Mouse (Mus musculus) small intestine, adult 10 weeks (tissue): ENCODE results near the gene Wipf1. TPM values are rescaled to one million over a fixed set of nuclear protein-coding genes. Genes with fewer than 3 reads are reported as not detected.

Experiments
- polyA plus RNA-seq: library from polyadenylated mRNA; stranded (reverse); fragments of 350-450 nt; fragmentation: Illumina TruSeq; extraction: RNeasy Lipid Tissue Mini Kit (QIAGEN cat#74804); gene quantifications from one replicate; pipeline ENCODE4 v1.2.3, GENCODE M21; 2014; ENCODE audit warnings: low replicate concordance

Wipf1 gene
- polyA plus RNA-seq, result 44.1 TPM

GRCm38 (mm10) chr2:73529356-73530330 is at the start of gene Wipf1:
TSS of gene Wipf1 (minus strand) at chr2:73529734.

DNA sequence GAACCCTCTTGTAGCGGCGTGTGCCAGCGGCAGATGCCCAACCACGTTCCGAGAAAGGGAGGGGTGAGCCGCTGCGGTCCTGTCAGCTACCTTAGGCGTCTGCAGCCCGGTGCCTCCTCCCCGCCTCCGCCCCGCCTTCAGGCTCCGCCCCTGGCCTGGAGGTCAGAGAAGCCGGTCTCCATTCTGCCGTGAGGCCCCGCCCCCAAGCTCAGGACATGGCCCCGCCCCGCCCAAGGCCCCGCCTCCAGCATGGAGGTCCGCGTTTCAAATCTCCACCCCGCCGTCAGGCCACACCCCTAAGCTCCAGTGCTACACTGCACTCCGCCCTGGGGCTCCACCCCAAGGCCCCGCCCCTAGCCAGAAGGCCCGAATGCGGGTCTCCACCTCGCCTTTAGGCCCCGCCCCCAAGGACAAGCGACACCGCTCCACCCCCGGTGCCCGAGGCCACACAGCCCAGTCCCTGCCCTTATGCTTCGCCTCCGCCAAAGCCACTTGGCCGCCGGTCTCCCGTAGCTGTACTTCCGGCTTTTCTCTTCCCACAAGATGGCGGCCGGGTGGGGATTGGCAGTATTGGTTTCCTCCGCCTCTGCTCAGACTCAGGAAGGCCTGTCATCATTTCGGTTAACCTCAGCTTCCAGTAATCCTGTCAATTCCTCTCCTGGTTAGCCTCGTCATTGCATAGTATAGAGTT is 143.0 kb downstream of the Wipf1 start, which contains the start of gene Gpr155:
Gene Gpr155 (minus strand): TSS at position 217 of the 691 bp plus-strand sequence.

Other genes with a start within 250 kb of the Wipf1 start
- gene Scrn3, start 217.1 kb downstream of the Wipf1 start, polyA plus RNA-seq, result 28.3 TPM
- gene Cir1, start 217.0 kb downstream of the Wipf1 start, polyA plus RNA-seq, result 52.0 TPM
- 130 TPM for gene Gpr155, start 143.2 kb downstream of the Wipf1 start, polyA plus RNA-seq
- not detected for gene Chrna1, start 50.6 kb upstream of the Wipf1 start, polyA plus RNA-seq
- gene Chn1, start 245.6 kb upstream of the Wipf1 start, polyA plus RNA-seq, result 4.8 TPM